Mouse (Mus musculus) G1E (cell line): ENCODE measurements around the gene Gria3.

ENCODE experiments used
- CTCF ChIP-seq: IDR thresholded peaks from 2 replicates; pipeline ENCODE4 v1.5.1; 2012; ENCODE audit warnings: low read depth, low read length, inconsistent platforms, mixed read lengths
- GATA1 ChIP-seq: IDR thresholded peaks from 2 replicates; pipeline ENCODE4 v1.6.1; 2012; ENCODE audit warnings: borderline replicate concordance, low read length, inconsistent platforms, mixed read lengths
- TAL1 ChIP-seq: conservative IDR thresholded peaks from 2 replicates; pipeline ENCODE4 v1.6.1; 2012; ENCODE audit warnings: low read depth, low read length, inconsistent platforms, mixed read lengths

DNA sequence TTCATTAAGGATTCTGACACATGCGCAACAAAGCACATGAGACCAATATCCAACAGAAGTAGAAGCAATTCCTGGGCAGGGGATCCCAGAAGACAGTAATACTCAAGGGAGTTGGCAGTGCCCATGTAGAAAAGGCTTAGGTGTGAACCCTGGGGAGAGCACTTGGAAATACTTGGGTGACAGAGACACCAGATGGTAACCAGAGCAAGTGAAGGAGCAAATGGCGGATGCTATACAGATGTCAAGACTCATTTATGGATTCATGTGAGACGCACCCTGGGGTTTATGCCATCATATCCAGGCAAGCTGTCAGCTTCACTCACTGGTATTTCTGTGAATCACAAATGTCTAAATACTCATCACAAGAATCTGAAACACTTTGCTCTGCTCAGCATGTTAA lies 187.0 kb downstream of the Gria3 start:
- no peak for TF ChIP-seq CTCF
- TF ChIP-seq TAL1, result no peak
- TF ChIP-seq GATA1, result no peak
